Mouse (Mus musculus): ENCODE measurements around the gene Zranb3. TPM values are rescaled to one million over a fixed set of nuclear protein-coding genes. Genes with fewer than 3 reads are reported as not detected.

The Zranb3 gene
- polyA plus RNA-seq (2014; fragmentation: Illumina TruSeq; extraction: RNeasy Lipid Tissue Mini Kit (QIAGEN cat#74804)): 17.9 TPM

DNA sequence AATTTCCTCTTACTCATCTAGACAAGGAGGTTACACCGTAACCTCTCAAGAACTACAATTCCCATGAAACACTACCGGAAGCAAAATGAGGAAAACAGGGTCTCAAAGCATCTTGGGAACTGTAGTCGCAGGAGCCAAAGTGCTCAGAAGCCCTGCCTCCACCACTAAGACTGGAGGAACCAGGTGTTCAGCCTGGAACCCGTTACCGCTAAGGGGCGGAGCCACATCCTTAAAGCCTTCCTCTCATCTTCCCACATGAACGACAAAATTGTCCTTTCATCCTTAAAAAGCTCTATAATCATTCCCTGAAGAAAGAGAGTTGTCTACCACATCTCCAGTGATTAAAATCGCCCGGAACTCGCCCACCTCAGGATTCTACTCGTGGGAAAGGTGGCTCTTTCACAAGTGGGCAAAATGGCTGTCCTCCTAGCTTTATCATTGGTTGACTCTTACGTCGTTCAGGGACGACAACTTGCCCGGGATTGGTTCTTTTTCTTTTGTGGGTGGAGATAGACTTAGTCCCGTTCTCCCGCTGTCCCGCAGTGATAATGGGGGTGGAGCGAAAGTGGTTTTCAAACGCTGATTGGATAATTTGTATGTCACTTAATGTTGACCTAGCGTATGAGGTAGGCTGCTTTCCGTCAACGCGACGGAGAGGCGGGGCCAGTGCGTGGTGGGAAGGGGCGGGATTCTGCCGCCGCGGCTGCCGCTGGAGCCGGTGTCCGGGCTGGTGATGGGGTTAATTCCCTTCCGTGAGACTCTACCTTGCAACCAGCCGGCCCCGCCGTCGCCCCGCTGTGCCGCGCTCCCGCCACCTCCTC lies at the start of gene Zranb3, which contains the start of gene R3hdm1:
Gene Zranb3, minus strand, starts transcription at position 407 of the 821 bp plus-strand sequence.
Gene R3hdm1, plus strand, starts transcription at position 661 of the 821 bp plus-strand sequence.

Other genes starting within 250 kb of the Zranb3 start
- gene Map3k19, start 248.0 kb downstream of the Zranb3 start, polyA plus RNA-seq (2014; fragmentation: Illumina TruSeq; extraction: RNeasy Lipid Tissue Mini Kit (QIAGEN cat#74804)): 1.7 TPM
- gene Rab3gap1, start 234.3 kb downstream of the Zranb3 start, polyA plus RNA-seq (2014; fragmentation: Illumina TruSeq; extraction: RNeasy Lipid Tissue Mini Kit (QIAGEN cat#74804)): 56.1 TPM
- 609 TPM for gene R3hdm1, start 254 bp upstream of the Zranb3 start, polyA plus RNA-seq (2014; fragmentation: Illumina TruSeq; extraction: RNeasy Lipid Tissue Mini Kit (QIAGEN cat#74804))
- 189 TPM for gene Ubxn4, start 140.9 kb upstream of the Zranb3 start, polyA plus RNA-seq (2014; fragmentation: Illumina TruSeq; extraction: RNeasy Lipid Tissue Mini Kit (QIAGEN cat#74804))
- gene Lct, start 225.3 kb upstream of the Zranb3 start, polyA plus RNA-seq (2014; fragmentation: Illumina TruSeq; extraction: RNeasy Lipid Tissue Mini Kit (QIAGEN cat#74804)): not detected

Measured in ovary, adult 10 weeks (tissue).